Mouse (Mus musculus) heart, postnatal 25 days (tissue): ENCODE measurements around the gene Slc25a39. TPM values are rescaled to one million over a fixed set of nuclear protein-coding genes. Genes with fewer than 3 reads are reported as not detected.

Experiments used
- DNase-seq: peaks from one replicate; pipeline ENCODE4 v3.0.0; 2022; ENCODE audit warnings: low spot score
- intact Hi-C: fragments of 180-260 bp; cut with DNase I; formaldehyde crosslinking; loops from one replicate; pipeline ENCODE4 v1.15.1; 2025
- total RNA-seq, 2 experiments: library from RNA; stranded (reverse); gene quantifications; 2 replicates each; pipeline ENCODE4 v1.2.3; 2021

Slc25a39 gene
- total RNA-seq: 100 to 1,000 TPM; 163 to 175 TPM

DNA sequence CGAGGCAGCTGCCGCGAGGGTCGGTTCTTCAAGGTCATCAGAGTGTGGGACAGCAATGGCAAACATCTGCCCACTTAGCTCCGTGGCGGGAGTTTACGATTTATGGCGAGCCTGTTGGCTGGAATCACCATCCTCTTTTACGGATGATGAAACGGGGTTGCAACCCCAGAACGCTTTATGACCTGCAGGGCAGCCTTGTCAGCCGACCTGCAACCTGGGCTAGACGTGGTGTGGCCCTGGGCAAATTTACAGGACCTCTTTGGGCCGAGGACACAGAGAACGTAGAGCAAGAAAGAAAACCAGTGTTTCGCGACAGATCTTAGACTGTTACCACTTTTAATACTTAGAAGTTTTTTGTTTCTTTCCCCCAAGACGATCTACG lies at the start of gene Slc25a39:
Gene Slc25a39, minus strand, starts transcription at position 113 of the 382 bp plus-strand sequence.
- no peak for DNase-seq

DNA sequence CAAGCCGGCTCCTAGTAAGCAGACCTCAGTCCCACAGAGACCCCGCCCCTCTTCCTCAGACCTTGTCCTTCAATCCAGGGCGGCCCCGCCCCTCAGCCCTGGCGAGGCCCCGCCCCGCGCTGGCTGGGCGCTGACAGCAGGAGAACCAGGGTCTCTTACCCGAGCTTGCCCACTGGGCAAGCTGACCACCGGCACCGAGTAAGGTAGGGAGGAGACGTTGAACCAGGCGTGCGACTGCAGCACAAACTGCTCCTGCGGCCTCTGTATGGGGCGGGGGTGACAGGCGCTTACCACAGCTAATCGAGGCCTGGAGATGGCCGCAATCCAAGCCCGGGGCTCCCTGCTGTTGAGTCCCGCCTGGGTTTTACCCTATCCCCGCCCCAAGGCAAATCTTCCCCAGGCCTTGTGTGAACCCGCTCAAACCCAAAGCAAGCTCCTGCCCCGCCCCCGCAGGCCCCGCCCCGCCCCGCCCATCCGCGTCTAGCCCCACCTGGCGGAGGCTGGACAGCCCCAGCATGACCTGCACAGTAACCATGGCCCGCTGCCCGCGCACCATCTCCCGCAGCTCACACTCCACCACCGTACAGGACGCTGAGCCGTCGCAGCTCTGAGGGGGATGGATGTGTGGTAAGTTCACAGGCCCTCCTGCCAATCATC lies 48.1 kb upstream of the Slc25a39 start:
- DNase-seq: peak; percentile 59
- intact Hi-C loops: no loop called here

More for the DNA sequence above, at the start of gene Slc25a39:
- intact Hi-C loops: loop anchor here (1.0 to 2.0 kb wide), 2 partner anchors 69 to 90 kb away; no protein-coding TSS in a partner anchor

DNA sequence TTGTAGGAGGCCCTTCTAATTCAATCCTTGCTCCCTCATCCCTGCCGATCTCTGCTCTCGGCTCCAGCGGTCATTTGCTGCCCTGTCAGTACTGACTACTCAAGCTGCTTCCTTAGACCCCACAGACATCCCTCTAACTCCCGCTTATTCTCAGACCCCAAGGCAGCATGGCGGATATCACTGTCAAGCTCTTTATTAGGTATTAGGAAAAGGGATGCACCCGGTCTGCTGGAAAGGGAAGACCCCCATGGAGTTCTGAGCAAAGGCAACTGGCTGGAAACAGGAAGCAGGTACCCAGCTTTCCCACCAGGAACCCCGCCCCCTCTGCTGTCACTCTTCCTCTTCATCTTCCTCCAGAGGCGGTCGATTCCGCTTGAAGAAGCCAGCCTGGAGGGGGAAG lies 45.4 kb upstream of the Slc25a39 start:
- no peak for DNase-seq
- intact Hi-C loops: no loop called here

GRCm38 (mm10) chr11:102449043-102450008 lies 41.6 kb upstream of the Slc25a39 start:
- intact Hi-C loops: no loop called here
- DNase-seq: no peak

DNA sequence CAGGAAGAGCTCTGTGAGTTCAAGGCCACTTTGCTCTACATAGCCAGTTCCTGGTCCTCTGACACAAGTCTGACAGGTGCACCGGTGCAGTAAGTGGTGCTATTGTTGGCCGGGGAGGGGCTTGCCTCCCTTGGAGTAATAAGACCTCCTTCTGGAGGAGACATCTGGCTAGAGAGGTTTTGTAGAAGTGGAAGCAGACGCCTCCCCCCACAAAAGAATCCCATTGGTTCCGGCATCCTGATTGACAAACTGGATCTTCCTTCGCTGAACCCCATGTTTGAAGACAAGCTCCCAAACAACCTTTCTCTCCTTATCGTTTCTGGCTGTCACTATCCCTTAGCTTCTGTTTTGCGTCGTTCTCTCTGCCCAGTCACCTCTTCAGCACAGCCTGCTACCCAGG lies 40.6 kb upstream of the Slc25a39 start:
- no peak for DNase-seq
- intact Hi-C loops: no loop called here

DNA sequence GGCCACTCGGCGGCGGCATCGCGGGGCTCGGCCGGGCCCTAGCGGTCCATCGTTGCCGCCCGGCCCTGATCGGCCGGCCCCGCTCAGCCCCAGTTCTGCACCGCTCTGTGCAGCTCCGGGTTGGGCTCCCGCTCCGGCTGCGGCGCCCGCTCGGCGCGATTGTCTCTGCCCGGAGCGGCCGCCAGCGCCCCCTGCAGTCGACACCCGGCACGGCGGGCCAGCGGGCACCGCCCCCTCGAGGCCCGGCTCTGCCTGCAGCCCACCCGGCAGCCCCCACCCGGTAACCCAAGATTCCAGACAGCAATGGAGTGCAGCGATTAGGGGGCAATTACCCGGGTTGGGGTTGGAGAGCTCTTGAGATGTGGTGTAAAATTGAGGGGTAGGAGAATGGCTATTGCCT lies 39.8 kb upstream of the Slc25a39 start, which contains the start of gene Fam171a2:
Gene Fam171a2, minus strand, starts transcription at position 186 of the 400 bp plus-strand sequence.
- intact Hi-C loops: no loop called here
- peak; percentile 59 for DNase-seq

- no peak for DNase-seq
- intact Hi-C loops: no loop called here
These were observed 39.1 kb upstream of the Slc25a39 start for GRCm38 (mm10) chr11:102446581-102447461.

DNA sequence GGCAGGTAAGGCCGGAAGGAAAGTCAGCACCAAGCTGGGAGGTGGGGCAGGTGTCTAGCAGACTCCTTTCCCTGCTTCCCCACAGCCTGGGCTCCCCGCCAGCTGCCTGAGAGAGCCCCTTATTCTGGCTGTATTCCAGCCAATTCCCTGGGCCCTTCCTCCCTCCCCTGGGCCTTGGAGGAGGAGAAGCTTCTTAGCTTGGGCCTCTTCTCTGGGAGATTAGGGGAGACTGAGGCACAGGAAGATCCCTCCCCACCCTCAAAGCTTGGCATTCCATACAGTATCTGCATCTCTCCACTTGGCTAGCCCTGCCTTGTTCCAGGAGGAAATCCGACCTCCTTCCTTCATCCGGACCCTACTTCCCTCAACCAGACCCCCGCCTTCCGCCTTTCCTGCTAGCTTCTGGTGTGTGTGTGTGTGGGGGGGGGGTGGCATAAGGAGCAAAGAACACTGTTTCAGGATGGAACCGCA lies 38.2 kb upstream of the Slc25a39 start:
- DNase-seq: no peak
- intact Hi-C loops: no loop called here

DNA sequence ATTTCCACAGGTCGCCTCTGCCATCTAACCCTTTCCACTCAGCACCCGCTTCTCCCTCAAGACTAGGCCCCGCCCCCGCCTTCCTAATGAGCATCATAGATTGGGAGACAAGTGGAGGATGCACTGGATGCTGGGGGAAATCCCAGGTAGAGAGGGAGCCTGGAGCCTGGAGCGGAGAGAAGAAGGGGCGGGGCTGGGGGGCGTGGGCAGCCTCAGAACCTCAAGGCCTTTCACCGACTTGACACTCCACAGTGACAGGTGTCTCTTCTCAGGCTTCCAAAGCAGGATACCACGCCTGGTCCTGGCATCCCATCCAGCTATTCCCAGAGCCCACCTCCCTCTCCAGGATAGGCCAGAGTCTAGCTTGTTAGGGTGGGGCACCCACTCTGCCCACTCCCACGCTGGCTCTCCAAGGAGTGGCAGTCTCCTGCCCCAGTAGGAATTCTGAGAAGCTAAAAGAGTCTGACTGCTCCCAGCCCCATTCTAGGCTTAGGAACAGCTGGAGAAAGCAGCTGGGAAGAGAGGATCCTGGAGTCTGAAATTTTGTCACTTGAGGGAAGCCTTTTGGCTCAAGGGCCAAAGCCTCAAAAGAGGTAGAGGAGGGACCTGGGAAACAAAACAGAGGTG lies 37.6 kb upstream of the Slc25a39 start:
- DNase-seq: peak; percentile 61
- intact Hi-C loops: no loop called here

- DNase-seq: no peak
- intact Hi-C loops: no loop called here
These were observed 37.0 kb upstream of the Slc25a39 start for GRCm38 (mm10) chr11:102444781-102445180.

DNA sequence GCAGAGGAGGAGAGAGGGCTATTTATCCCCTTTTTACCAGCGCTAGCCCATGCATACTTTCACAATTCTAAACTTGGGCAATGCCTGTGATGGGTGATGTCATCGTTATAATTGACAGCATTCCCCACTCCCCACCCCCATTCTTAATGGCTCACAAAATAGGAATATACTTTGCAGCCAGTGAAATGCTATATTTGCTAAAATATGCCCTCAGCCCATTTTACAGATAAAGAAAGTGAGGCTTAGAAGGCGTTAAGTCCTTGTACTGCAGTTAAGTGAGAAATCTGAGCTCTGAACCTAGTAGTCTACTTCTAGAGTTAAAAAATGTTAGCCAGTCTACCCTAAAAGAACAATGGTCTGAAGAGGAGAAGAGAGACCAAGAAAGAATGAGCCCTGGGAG lies 36.6 kb upstream of the Slc25a39 start:
- intact Hi-C loops: no loop called here
- DNase-seq: no peak

DNA sequence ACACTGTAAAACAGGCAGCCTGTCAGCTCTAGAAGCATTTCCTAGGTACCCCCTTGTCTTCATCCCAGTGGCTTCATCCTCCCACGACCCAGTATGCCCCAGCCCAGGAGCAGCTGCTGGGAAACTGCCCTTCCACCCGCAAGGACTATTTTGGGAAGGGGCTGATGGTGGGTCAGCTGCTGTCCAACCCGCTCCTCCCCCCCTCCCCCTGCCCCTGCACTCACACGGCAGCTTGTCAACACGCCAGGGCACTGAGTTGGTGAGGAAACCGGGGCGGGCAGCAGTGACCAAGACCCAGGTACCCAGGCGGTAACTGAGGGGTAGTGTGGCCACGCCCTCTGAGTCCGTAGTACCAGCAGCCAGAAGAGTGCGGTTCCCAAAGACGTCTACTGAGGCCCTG lies 36.0 kb upstream of the Slc25a39 start:
- no peak for DNase-seq
- intact Hi-C loops: no loop called here

GRCm38 (mm10) chr11:102442089-102442488 lies 34.3 kb upstream of the Slc25a39 start:
- intact Hi-C loops: no loop called here
- DNase-seq: no peak

DNA sequence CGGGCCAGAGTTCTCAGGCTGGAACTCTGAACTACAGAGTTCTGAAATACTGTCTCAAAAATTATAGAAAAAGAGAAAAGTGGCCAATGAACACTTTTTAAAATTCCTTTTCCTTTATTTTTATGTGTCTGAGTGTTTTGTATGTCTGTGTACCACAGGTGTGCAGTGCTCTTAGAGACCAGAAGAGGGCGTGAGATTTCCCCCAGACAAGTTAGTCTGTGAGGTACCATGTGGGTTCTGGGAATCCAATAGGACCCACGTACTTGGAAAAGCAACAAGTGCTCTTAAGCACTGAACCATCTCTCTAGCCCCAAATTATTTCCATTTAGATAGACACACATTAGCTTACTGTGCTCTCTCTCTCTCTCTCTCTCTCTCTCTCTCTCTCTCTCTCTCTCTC lies 33.7 kb upstream of the Slc25a39 start:
- intact Hi-C loops: no loop called here

GRCm38 (mm10) chr11:102440255-102440654 lies 32.5 kb upstream of the Slc25a39 start:
- intact Hi-C loops: no loop called here
- no peak for DNase-seq

More for the DNA sequence above, 33.7 kb upstream of the Slc25a39 start:
- DNase-seq: no peak

GRCm38 (mm10) chr11:102439093-102440082 lies 31.6 kb upstream of the Slc25a39 start:
- DNase-seq: no peak
- intact Hi-C loops: no loop called here

- DNase-seq: no peak
- intact Hi-C loops: no loop called here
These were observed 30.7 kb upstream of the Slc25a39 start for GRCm38 (mm10) chr11:102438212-102439092.
